9 mouse cellular contexts compared by ENCODE assay signal in genomic region chr19:40737613-40738012, GRCm38 (mm10). TPM values are rescaled to one million over a fixed set of nuclear protein-coding genes. Genes with fewer than 3 reads are reported as not detected.
DNase-seq lines count a peak whose midpoint lies in the region; ATAC-seq and TF ChIP-seq lines count a peak whose summit lies in the region.
"Had no signal": no experiment of that assay in that cellular context is flagged by ENCODE, and none has a peak within 500 bp of the region (broad histone marks: within the 10 kb centered on the region; RNA-seq: fewer than 3 reads in every experiment).

No protein-coding gene starts in this region.

- TF ChIP-seq EP300 in liver, postnatal 0 days (IDR thresholded peaks at IDR 0.05; ENCODE audit: low read depth) = no peak

- 79% methylated on average over 5 of the region's 5 CpGs for WGBS in heart, embryonic 14.5 days
- 85% methylated on average over 5 of the region's 5 CpGs for WGBS in embryonic facial prominence, embryonic 11.5 days
- 60% methylated on average over 5 of the region's 5 CpGs for WGBS in hindbrain, embryonic 13.5 days
- WGBS in liver, postnatal 0 days (ENCODE audit: insufficient replicate concordance) = 76% methylated on average over 5 of the region's 5 CpGs

- peak overlapping the region; percentile 22; the same call in 1 of the 2 replicates for H3K9ac ChIP-seq in heart, embryonic 14.5 days (ENCODE audit: low read length)
- 0 out of 2 replicates have a peak overlapping the region, but pooled peaks have one; percentile 35 for H3K9ac ChIP-seq in embryonic facial prominence, embryonic 11.5 days (replicated peaks; ENCODE audit: low read length)
- peak overlapping the region; percentile 55; the same call in 1 of the 2 replicates for H3K9ac ChIP-seq in hindbrain, embryonic 13.5 days
- no peak overlapping the region for H3K9ac ChIP-seq in liver, postnatal 0 days (replicated peaks)

- no peaks in the 10 kb centered on the region for H3K27me3 ChIP-seq in heart, embryonic 14.5 days (ENCODE audit: control insufficient read depth, insufficient read depth, low read length)
- H3K27me3 ChIP-seq in embryonic facial prominence, embryonic 11.5 days (ENCODE audit: control insufficient read depth, insufficient read depth, low read length) = no peaks in the 10 kb centered on the region
- no peaks in the 10 kb centered on the region for H3K27me3 ChIP-seq in hindbrain, embryonic 13.5 days
- H3K27me3 ChIP-seq in liver, postnatal 0 days (ENCODE audit: insufficient read depth, low read length) = no peaks in the 10 kb centered on the region

- intact Hi-C loops in heart, postnatal 25 days (cut with DNase I) = no loop called here

- H3K4me1 ChIP-seq in heart, embryonic 14.5 days (ENCODE audit: control insufficient read depth in 2 of 2, insufficient read depth in 2 of 2, low read length in 2 of 2) = no peaks in the 10 kb centered on the region
- H3K4me1 ChIP-seq in embryonic facial prominence, embryonic 11.5 days (ENCODE audit: control insufficient read depth, insufficient read depth, low read length) = no peaks in the 10 kb centered on the region; the same call in 1 of the 2 replicates
- peaks cover 11% of the 10 kb centered on the region for H3K4me1 ChIP-seq in hindbrain, embryonic 13.5 days (replicated peaks)
- peaks cover 4% of the 10 kb centered on the region for H3K4me1 ChIP-seq in liver, postnatal 0 days (ENCODE audit: insufficient read depth)

- H3K27ac ChIP-seq in heart, embryonic 14.5 days (replicated peaks in 1 of 2; ENCODE audit: control insufficient read depth in 1 of 2, insufficient read depth in 1 of 2, low read depth in 2 of 2, low read length in 2 of 2) = no peak overlapping the region
- no peak overlapping the region for H3K27ac ChIP-seq in embryonic facial prominence, embryonic 11.5 days (replicated peaks; ENCODE audit: low read depth, low read length)
- H3K27ac ChIP-seq in hindbrain, embryonic 13.5 days = peak overlapping the region; percentile 92
- no peak overlapping the region for H3K27ac ChIP-seq in liver, postnatal 0 days (ENCODE audit: low read depth)

- no peak for ATAC-seq in heart, embryonic 14.5 days (ENCODE audit: insufficient number of reproducible peaks, insufficient read depth, low FRiP score, low read depth)
- no peak for ATAC-seq in embryonic facial prominence, embryonic 11.5 days (replicated peaks; ENCODE audit: insufficient number of reproducible peaks, low FRiP score, low TSS enrichment, low read depth)
- ATAC-seq in hindbrain, embryonic 13.5 days (ENCODE audit: low FRiP score) = peak; percentile 37
- no peak for ATAC-seq in liver, postnatal 0 days

- TF ChIP-seq CTCF in liver, postnatal 0 days (IDR thresholded peaks at IDR 0.05; ENCODE audit: low read depth) = no peak

- no peaks in the 10 kb centered on the region for H3K9me3 ChIP-seq in heart, embryonic 14.5 days (ENCODE audit: control insufficient read depth, low read length)
- H3K9me3 ChIP-seq in embryonic facial prominence, embryonic 11.5 days (replicated peaks; ENCODE audit: control insufficient read depth, low read length) = no peaks in the 10 kb centered on the region
- no peaks in the 10 kb centered on the region for H3K9me3 ChIP-seq in hindbrain, embryonic 13.5 days
- H3K9me3 ChIP-seq in liver, postnatal 0 days (ENCODE audit: low read length) = no peaks in the 10 kb centered on the region

- DNase-seq in heart, postnatal 25 days (ENCODE audit: low spot score) = no peak
- DNase-seq in embryonic facial prominence, embryonic 11.5 days (ENCODE audit: low spot score) = no peak
- DNase-seq in liver, postnatal 0 days = no peak
- no peak for DNase-seq in spleen, adult 18-20 months
- no peak for DNase-seq in gastrocnemius, postnatal 10 days
- DNase-seq in retina, embryonic 14.5 days (ENCODE audit: low spot score) = no peak

- no peak overlapping the region for H3K4me3 ChIP-seq in heart, embryonic 14.5 days (ENCODE audit: control insufficient read depth in 1 of 2, insufficient read depth in 1 of 2, low read depth in 1 of 2, low read length in 2 of 2)
- H3K4me3 ChIP-seq in embryonic facial prominence, embryonic 11.5 days (ENCODE audit: low read depth, low read length) = no peak overlapping the region
- peak overlapping the region; percentile 10; the same call in 1 of the 2 replicates for H3K4me3 ChIP-seq in hindbrain, embryonic 13.5 days
- no peak overlapping the region for H3K4me3 ChIP-seq in liver, postnatal 0 days (ENCODE audit: low read depth, low read length)

- peak overlapping the region; percentile 49 for H3K4me2 ChIP-seq in heart, embryonic 14.5 days (ENCODE audit: low read length)
- H3K4me2 ChIP-seq in embryonic facial prominence, embryonic 11.5 days (ENCODE audit: low read depth, low read length) = 0 out of 2 replicates have a peak overlapping the region, but pooled peaks have one; percentile 10
- peak overlapping the region; percentile 46 for H3K4me2 ChIP-seq in hindbrain, embryonic 13.5 days
- H3K4me2 ChIP-seq in liver, postnatal 0 days (ENCODE audit: low read depth, low read length) = peak overlapping the region; percentile 45; the same call in 1 of the 2 replicates

- no peaks in the 10 kb centered on the region for H3K36me3 ChIP-seq in heart, embryonic 14.5 days (ENCODE audit: control insufficient read depth, insufficient read depth, low read length)
- H3K36me3 ChIP-seq in embryonic facial prominence, embryonic 11.5 days (replicated peaks; ENCODE audit: control insufficient read depth, insufficient read depth, low read depth, low read length) = no peaks in the 10 kb centered on the region
- peaks cover 5% of the 10 kb centered on the region; the same call in 1 of the 2 replicates for H3K36me3 ChIP-seq in hindbrain, embryonic 13.5 days
- no peaks in the 10 kb centered on the region for H3K36me3 ChIP-seq in liver, postnatal 0 days (replicated peaks; ENCODE audit: insufficient read depth, low read length)

RNA-seq across cellular contexts. Expression of gene Cc2d2b, which starts 10.9 kb away (rescaled TPM):
- 0.30 TPM in 1 of 2 replicates, not detected in the other for polyA plus RNA-seq in heart, embryonic 14.5 days (2014; fragmentation: Nextera tagmentation; extraction: Ambion mirVana)
- not detected for total RNA-seq in heart, postnatal 25 days (2021)
- polyA plus RNA-seq in embryonic facial prominence, embryonic 11.5 days (2014; fragmentation: Nextera tagmentation; extraction: Ambion mirVana) = 0.06 and 0.25 TPM in 2 replicates
- 0.16 and 0.19 TPM in 2 replicates for polyA plus RNA-seq in hindbrain, embryonic 13.5 days (2015; fragmentation: Nextera tagmentation; extraction: Ambion mirVana)
- 1.2 and 1.3 TPM in 2 replicates for polyA plus RNA-seq in liver, postnatal 0 days (2015; fragmentation: Nextera tagmentation; extraction: Ambion mirVana)
- not detected for total RNA-seq in gastrocnemius, postnatal 10 days (2021)
- polyA plus RNA-seq: C2C12 had no signal
